Mouse (Mus musculus): ENCODE data around the gene Snd1. TPM values are rescaled to one million over a fixed set of nuclear protein-coding genes. Genes with fewer than 3 reads are reported as not detected.

Snd1 gene
- polyA plus RNA-seq, 2 experiments, result 31.5 to 43.2 TPM

DNA sequence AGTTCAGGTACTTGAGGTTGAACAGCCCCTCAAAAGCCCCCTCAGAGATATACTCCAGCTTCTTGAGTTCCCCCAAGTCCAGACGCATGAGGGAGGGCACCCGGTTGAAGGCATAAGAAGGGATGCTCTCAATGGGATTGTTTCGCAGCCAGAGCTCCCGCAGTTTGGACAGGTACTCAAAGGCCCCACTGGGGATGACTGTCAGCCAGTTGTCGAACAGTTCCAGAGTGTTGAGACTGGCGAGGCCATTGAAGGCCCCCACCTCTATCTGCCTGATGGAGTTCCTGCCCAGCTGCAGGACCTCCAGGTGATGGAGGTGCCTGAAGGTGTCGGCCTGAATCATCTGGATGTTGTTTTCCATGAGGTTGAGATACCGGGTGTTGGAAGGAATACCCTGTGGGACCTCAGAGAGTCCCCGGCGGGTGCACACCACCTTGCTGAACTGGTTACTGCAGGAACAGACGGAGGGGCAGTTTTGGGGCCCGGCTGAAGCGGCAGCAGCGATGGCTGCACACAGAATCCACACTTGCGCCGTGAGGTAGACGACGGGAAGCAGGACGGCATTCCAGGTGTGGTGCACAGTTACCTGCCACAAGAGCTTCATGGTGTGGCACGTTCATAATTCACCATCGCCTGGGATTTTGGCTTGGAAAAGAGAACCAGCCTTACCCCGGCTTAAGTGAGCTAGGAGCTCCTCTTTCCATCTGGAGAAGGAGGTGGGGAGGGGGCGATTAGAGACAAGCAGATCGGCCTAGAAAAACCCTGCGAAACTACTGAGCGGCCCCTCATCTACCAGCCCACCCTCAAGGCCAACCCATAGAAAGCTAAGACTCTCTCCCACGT is 356.3 kb downstream of the Snd1 start, which contains the start of gene Lrrc4:
Lrrc4 (minus strand) TSS at position 737 of the 843 bp plus-strand sequence.
- TF ChIP-seq CTCF (IDR thresholded peaks at IDR 0.05; ENCODE audit: low read depth) (no peak), EP300 (IDR thresholded peaks at IDR 0.05; ENCODE audit: low read depth) (no peak)
- no peaks in the 10 kb centered on the region for H3K36me3 ChIP-seq (replicated peaks; ENCODE audit: control insufficient read depth, insufficient read depth, low read depth)
- no peaks in the 10 kb centered on the region for H3K9me3 ChIP-seq (ENCODE audit: control insufficient read depth, low read length)
- H3K4me2 ChIP-seq (ENCODE audit: low read depth), result peak within 1 kb of the TSS; percentile 66
- H3K27ac ChIP-seq, result no peak within 1 kb of the TSS
- no peak within 1 kb of the TSS for H3K9ac ChIP-seq (replicated peaks)
- H3K27me3 ChIP-seq (ENCODE audit: control insufficient read depth, insufficient read depth, low read length), result peaks cover 33% of the 10 kb centered on the region
- WGBS (ENCODE audit: insufficient replicate concordance), result 49% methylated on average over 27 of the region's 27 CpGs
- H3K4me1 ChIP-seq (replicated peaks; ENCODE audit: control insufficient read depth in 2 of 2, insufficient read depth in 2 of 2, low read length in 1 of 2), result peaks cover 0 to 3% of the 10 kb centered on the region in 2 experiments; a peak in 1 of 4 replicates
- ATAC-seq (ENCODE audit: insufficient read depth) (no peak), DNase-seq (ENCODE audit: low read depth in 3 of 3, low spot score in 3 of 3) (no peak)
- peak within 1 kb of the TSS; percentile 35 to 52 for H3K4me3 ChIP-seq (ENCODE audit: insufficient read depth in 1 of 2, low read depth in 2 of 2, low read length in 2 of 2)

GRCm38 (mm10) chr6:28831854-28832750 is 357.2 kb downstream of the Snd1 start:
- H3K27ac ChIP-seq, result no peak overlapping the region
- peak overlapping the region; percentile 66 for H3K4me2 ChIP-seq (ENCODE audit: low read depth)
- H3K4me1 ChIP-seq (replicated peaks; ENCODE audit: control insufficient read depth in 2 of 2, insufficient read depth in 2 of 2, low read length in 1 of 2), result peaks cover 0 to 3% of the 10 kb centered on the region in 2 experiments; a peak in 1 of 4 replicates
- ATAC-seq (ENCODE audit: insufficient read depth) (peak; percentile 57; the same call in 1 of the 2 replicates), DNase-seq (ENCODE audit: low read depth in 3 of 3, low spot score in 3 of 3) (no peak)
- 1% methylated on average over 81 of the region's 82 CpGs for WGBS (ENCODE audit: insufficient replicate concordance)
- H3K9ac ChIP-seq (replicated peaks), result no peak overlapping the region
- no peaks in the 10 kb centered on the region for H3K9me3 ChIP-seq (ENCODE audit: control insufficient read depth, low read length)
- no peaks in the 10 kb centered on the region for H3K36me3 ChIP-seq (replicated peaks; ENCODE audit: control insufficient read depth, insufficient read depth, low read depth)
- H3K27me3 ChIP-seq (ENCODE audit: control insufficient read depth, insufficient read depth, low read length), result peaks cover 33% of the 10 kb centered on the region
- H3K4me3 ChIP-seq (ENCODE audit: insufficient read depth in 1 of 2, low read depth in 2 of 2, low read length in 2 of 2), result peak overlapping the region; percentile 35 to 52
- TF ChIP-seq CTCF (IDR thresholded peaks at IDR 0.05; ENCODE audit: low read depth), result no peak
- no peak for TF ChIP-seq EP300 (IDR thresholded peaks at IDR 0.05; ENCODE audit: low read depth)

DNA sequence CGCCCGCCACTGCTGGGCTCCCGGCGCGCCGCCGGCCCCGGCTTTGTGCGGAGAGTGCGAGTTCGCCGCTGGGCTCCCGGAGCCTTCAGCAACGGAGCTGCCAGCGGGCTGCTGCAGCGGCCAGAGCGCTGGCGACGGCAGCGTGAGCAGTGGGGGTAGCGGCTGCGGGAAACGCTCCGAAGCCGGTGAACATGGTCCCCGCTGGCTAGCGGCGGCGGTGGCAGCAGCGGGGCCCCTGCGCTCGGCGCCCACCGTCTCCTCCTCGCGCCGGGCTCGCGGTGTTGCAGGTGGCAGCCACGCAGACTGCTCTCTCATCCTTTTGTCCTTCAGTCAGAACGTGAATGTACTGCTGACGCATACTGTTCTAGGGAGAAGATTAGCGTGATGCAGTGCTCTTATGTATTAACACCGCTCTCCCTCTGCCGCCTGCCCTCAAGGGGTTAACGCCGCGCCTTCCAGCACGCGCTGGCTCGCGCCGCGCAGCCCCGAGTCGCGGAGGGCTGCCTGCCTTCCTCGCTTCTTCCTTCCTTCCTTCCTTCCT is 357.9 kb downstream of the Snd1 start:
- H3K27me3 ChIP-seq (ENCODE audit: control insufficient read depth, insufficient read depth, low read length), result peaks cover 33% of the 10 kb centered on the region
- no peak overlapping the region for H3K27ac ChIP-seq
- TF ChIP-seq CTCF (IDR thresholded peaks at IDR 0.05; ENCODE audit: low read depth), result no peak
- TF ChIP-seq EP300 (IDR thresholded peaks at IDR 0.05; ENCODE audit: low read depth), result no peak
- DNase-seq (ENCODE audit: low read depth in 3 of 3, low spot score in 3 of 3), result no peak
- no peaks in the 10 kb centered on the region for H3K36me3 ChIP-seq (replicated peaks; ENCODE audit: control insufficient read depth, insufficient read depth, low read depth)
- H3K4me2 ChIP-seq (ENCODE audit: low read depth), result peak overlapping the region; percentile 66
- under 1% methylated on average over 56 of the region's 58 CpGs for WGBS (ENCODE audit: insufficient replicate concordance)
- no peak overlapping the region for H3K9ac ChIP-seq (replicated peaks)
- H3K9me3 ChIP-seq (ENCODE audit: control insufficient read depth, low read length), result no peaks in the 10 kb centered on the region
- H3K4me1 ChIP-seq (replicated peaks; ENCODE audit: control insufficient read depth in 2 of 2, insufficient read depth in 2 of 2, low read length in 1 of 2), result peaks cover 0 to 3% of the 10 kb centered on the region in 2 experiments; a peak in 1 of 4 replicates
- peak; percentile 48; the same call in 1 of the 2 replicates for ATAC-seq (ENCODE audit: insufficient read depth)
- peak overlapping the region; percentile 45 to 52 for H3K4me3 ChIP-seq (ENCODE audit: insufficient read depth in 1 of 2, low read depth in 2 of 2, low read length in 2 of 2)

GRCm38 (mm10) chr6:28833380-28833822 is 358.5 kb downstream of the Snd1 start:
- Histone ChIP-seq H3K27ac (no peak overlapping the region), H3K9me3 (ENCODE audit: control insufficient read depth, low read length) (no peaks in the 10 kb centered on the region), H3K9ac (replicated peaks) (no peak overlapping the region), H3K36me3 (replicated peaks; ENCODE audit: control insufficient read depth, insufficient read depth, low read depth) (no peaks in the 10 kb centered on the region), H3K4me3 (ENCODE audit: insufficient read depth in 1 of 2, low read depth in 2 of 2, low read length in 2 of 2) (peak overlapping the region in 1 of 2 experiments; percentile 52; a peak in 2 of 4 replicates), H3K4me1 (replicated peaks; ENCODE audit: control insufficient read depth in 2 of 2, insufficient read depth in 2 of 2, low read length in 1 of 2) (peaks cover 0 to 3% of the 10 kb centered on the region in 2 experiments; a peak in 1 of 4 replicates), H3K27me3 (ENCODE audit: control insufficient read depth, insufficient read depth, low read length) (peaks cover 33% of the 10 kb centered on the region), H3K4me2 (ENCODE audit: low read depth) (peak overlapping the region; percentile 66)
- DNase-seq (ENCODE audit: low read depth in 3 of 3, low spot score in 3 of 3) (no peak), ATAC-seq (ENCODE audit: insufficient read depth) (peak; percentile 34; the same call in 1 of the 2 replicates)
- WGBS (ENCODE audit: insufficient replicate concordance), result 3% methylated on average over 43 of the region's 43 CpGs
- TF ChIP-seq EP300 (IDR thresholded peaks at IDR 0.05; ENCODE audit: low read depth) (no peak), CTCF (IDR thresholded peaks at IDR 0.05; ENCODE audit: low read depth) (no peak)

All from liver, embryonic 14.5 days (tissue).